In genomic region chr2:178329986-178330385, GRCm38 (mm10) we compare ENCODE assay signal across 14 mouse cellular contexts.
DNase-seq lines count a peak whose midpoint lies in the region; ATAC-seq lines count a peak whose summit lies in the region.
"Had no signal": no experiment of that assay in that cellular context is flagged by ENCODE, and none has a peak within 500 bp of the region (broad histone marks: within the 10 kb centered on the region; RNA-seq: fewer than 3 reads in every experiment).

No protein-coding gene starts in this region.

- DNase-seq in embryonic facial prominence, embryonic 11.5 days (ENCODE audit: low spot score) = peak; percentile 43
- DNase-seq in embryonic facial prominence, embryonic 10.5 days (ENCODE audit: low spot score) = no peak
- no peak for DNase-seq in hindbrain, embryonic 11.5 days (ENCODE audit: low spot score)
- DNase-seq in 416B (ENCODE audit: low read depth) = peak; percentile 11
- peak; percentile 63 for DNase-seq in embryonic facial prominence, embryonic 14.5 days (ENCODE audit: low spot score)
- DNase-seq in thymus, postnatal 0 days (ENCODE audit: low spot score) = no peak
- no peak for DNase-seq in yolk sac, embryonic 10.5 days (ENCODE audit: low spot score)
- DNase-seq: adrenal gland, postnatal 25 days; gastrocnemius, postnatal 36 days; kidney, adult 11 months; lung, adult 18-20 months had no signal

- no peak overlapping the region for H3K4me2 ChIP-seq in embryonic facial prominence, embryonic 11.5 days (ENCODE audit: low read depth, low read length)
- peak overlapping the region; percentile 52 for H3K4me2 ChIP-seq in hindbrain, embryonic 13.5 days
- H3K4me2 ChIP-seq in hindbrain, embryonic 11.5 days (replicated peaks; ENCODE audit: low read depth, low read length) = no peak overlapping the region
- no peak overlapping the region for H3K4me2 ChIP-seq in embryonic facial prominence, embryonic 14.5 days (ENCODE audit: low read depth, low read length)

- no peaks in the 10 kb centered on the region for H3K9me3 ChIP-seq in embryonic facial prominence, embryonic 11.5 days (replicated peaks; ENCODE audit: control insufficient read depth, low read length)
- H3K9me3 ChIP-seq in embryonic facial prominence, embryonic 10.5 days = no peaks in the 10 kb centered on the region
- no peaks in the 10 kb centered on the region for H3K9me3 ChIP-seq in hindbrain, embryonic 13.5 days
- H3K9me3 ChIP-seq in hindbrain, embryonic 11.5 days (ENCODE audit: control insufficient read depth, low read length) = no peaks in the 10 kb centered on the region
- no peaks in the 10 kb centered on the region for H3K9me3 ChIP-seq in embryonic facial prominence, embryonic 14.5 days (ENCODE audit: control insufficient read depth, low read length)

- H3K4me3 ChIP-seq in embryonic facial prominence, embryonic 11.5 days (ENCODE audit: low read depth, low read length) = no peak overlapping the region
- H3K4me3 ChIP-seq in embryonic facial prominence, embryonic 10.5 days = no peak overlapping the region
- H3K4me3 ChIP-seq in hindbrain, embryonic 13.5 days = no peak overlapping the region
- no peak overlapping the region for H3K4me3 ChIP-seq in hindbrain, embryonic 11.5 days (ENCODE audit: low read depth, low read length)
- no peak overlapping the region for H3K4me3 ChIP-seq in embryonic facial prominence, embryonic 14.5 days (ENCODE audit: low read depth, low read length)
- H3K4me3 ChIP-seq: erythroblast, embryonic 14.5 days; layer of hippocampus, adult 2 months had no signal

- no peaks in the 10 kb centered on the region for H3K27me3 ChIP-seq in embryonic facial prominence, embryonic 11.5 days (ENCODE audit: control insufficient read depth, insufficient read depth, low read length)
- H3K27me3 ChIP-seq in embryonic facial prominence, embryonic 10.5 days (replicated peaks; ENCODE audit: low read depth, poor library complexity, severe bottlenecking) = no peaks in the 10 kb centered on the region
- H3K27me3 ChIP-seq in hindbrain, embryonic 13.5 days = no peaks in the 10 kb centered on the region
- H3K27me3 ChIP-seq in hindbrain, embryonic 11.5 days (ENCODE audit: control insufficient read depth, insufficient read depth, low read length) = no peaks in the 10 kb centered on the region
- H3K27me3 ChIP-seq in embryonic facial prominence, embryonic 14.5 days (replicated peaks; ENCODE audit: control insufficient read depth, insufficient read depth, low read length) = no peaks in the 10 kb centered on the region

- WGBS in embryonic facial prominence, embryonic 11.5 days = 70% methylated on average over 1 of the region's 1 CpGs
- 71% methylated on average over 1 of the region's 1 CpGs for WGBS in embryonic facial prominence, embryonic 10.5 days
- WGBS in hindbrain, embryonic 13.5 days = 59% methylated on average over 1 of the region's 1 CpGs
- WGBS in hindbrain, embryonic 11.5 days = 75% methylated on average over 1 of the region's 1 CpGs
- 53% methylated on average over 1 of the region's 1 CpGs for WGBS in embryonic facial prominence, embryonic 14.5 days

- H3K9ac ChIP-seq in embryonic facial prominence, embryonic 11.5 days (replicated peaks; ENCODE audit: low read length) = no peak overlapping the region
- no peak overlapping the region for H3K9ac ChIP-seq in hindbrain, embryonic 13.5 days
- H3K9ac ChIP-seq in hindbrain, embryonic 11.5 days (ENCODE audit: low read depth, low read length) = no peak overlapping the region
- no peak overlapping the region for H3K9ac ChIP-seq in embryonic facial prominence, embryonic 14.5 days (ENCODE audit: low read depth, low read length)

- no peak for ATAC-seq in embryonic facial prominence, embryonic 11.5 days (replicated peaks; ENCODE audit: insufficient number of reproducible peaks, low FRiP score, low TSS enrichment, low read depth)
- ATAC-seq in hindbrain, embryonic 13.5 days (ENCODE audit: low FRiP score) = no peak
- ATAC-seq in hindbrain, embryonic 11.5 days (ENCODE audit: low FRiP score) = no peak
- no peak for ATAC-seq in embryonic facial prominence, embryonic 14.5 days (ENCODE audit: low read depth)

- no peaks in the 10 kb centered on the region for H3K4me1 ChIP-seq in embryonic facial prominence, embryonic 11.5 days (ENCODE audit: control insufficient read depth, insufficient read depth, low read length)
- H3K4me1 ChIP-seq in embryonic facial prominence, embryonic 10.5 days = peaks cover 19% of the 10 kb centered on the region
- H3K4me1 ChIP-seq in hindbrain, embryonic 13.5 days (replicated peaks) = peaks cover 32% of the 10 kb centered on the region
- H3K4me1 ChIP-seq in hindbrain, embryonic 11.5 days (replicated peaks; ENCODE audit: control insufficient read depth, insufficient read depth, low read length) = peaks cover 4% of the 10 kb centered on the region
- peaks cover 5% of the 10 kb centered on the region; the same call in 1 of the 2 replicates for H3K4me1 ChIP-seq in embryonic facial prominence, embryonic 14.5 days (ENCODE audit: control insufficient read depth, insufficient read depth, low read length)

- H3K27ac ChIP-seq in embryonic facial prominence, embryonic 11.5 days (replicated peaks; ENCODE audit: low read depth, low read length) = no peak overlapping the region
- no peak overlapping the region for H3K27ac ChIP-seq in embryonic facial prominence, embryonic 10.5 days (replicated peaks)
- H3K27ac ChIP-seq in hindbrain, embryonic 13.5 days = no peak overlapping the region
- H3K27ac ChIP-seq in hindbrain, embryonic 11.5 days (ENCODE audit: low read depth, low read length) = no peak overlapping the region
- no peak overlapping the region for H3K27ac ChIP-seq in embryonic facial prominence, embryonic 14.5 days (replicated peaks; ENCODE audit: low read depth, low read length)
- H3K27ac ChIP-seq: layer of hippocampus, adult 2 months had no signal

- H3K36me3 ChIP-seq in embryonic facial prominence, embryonic 11.5 days (replicated peaks; ENCODE audit: control insufficient read depth, insufficient read depth, low read depth, low read length) = no peaks in the 10 kb centered on the region
- H3K36me3 ChIP-seq in embryonic facial prominence, embryonic 10.5 days (replicated peaks) = no peaks in the 10 kb centered on the region
- peaks cover 30% of the 10 kb centered on the region for H3K36me3 ChIP-seq in hindbrain, embryonic 13.5 days
- no peaks in the 10 kb centered on the region for H3K36me3 ChIP-seq in hindbrain, embryonic 11.5 days (ENCODE audit: control insufficient read depth, insufficient read depth, low read length)
- no peaks in the 10 kb centered on the region for H3K36me3 ChIP-seq in embryonic facial prominence, embryonic 14.5 days (ENCODE audit: control insufficient read depth, insufficient read depth, low read length)

Comparison
In these comparisons a context has a peak if more than half of its experiments do, and no peak if none do; other contexts are left out.
1. DNase-seq: peak in embryonic facial prominence, embryonic 11.5 days (single experiment), 416B (single experiment) and embryonic facial prominence, embryonic 14.5 days (single experiment); none in embryonic facial prominence, embryonic 10.5 days (single experiment), hindbrain, embryonic 11.5 days (single experiment), thymus, postnatal 0 days (single experiment) and yolk sac, embryonic 10.5 days (single experiment).